Mouse (Mus musculus) kidney, postnatal 10 days (tissue): ENCODE measurements around the gene Lemd1.

Experiments used
- DNase-seq: peaks from one replicate; pipeline ENCODE4 v3.0.0; 2021; ENCODE audit warnings: mixed read lengths

Gene Lemd1

GRCm38 (mm10) chr1:132165859-132166258 is 25.4 kb upstream of the Lemd1 start:
- no peak for DNase-seq

DNA sequence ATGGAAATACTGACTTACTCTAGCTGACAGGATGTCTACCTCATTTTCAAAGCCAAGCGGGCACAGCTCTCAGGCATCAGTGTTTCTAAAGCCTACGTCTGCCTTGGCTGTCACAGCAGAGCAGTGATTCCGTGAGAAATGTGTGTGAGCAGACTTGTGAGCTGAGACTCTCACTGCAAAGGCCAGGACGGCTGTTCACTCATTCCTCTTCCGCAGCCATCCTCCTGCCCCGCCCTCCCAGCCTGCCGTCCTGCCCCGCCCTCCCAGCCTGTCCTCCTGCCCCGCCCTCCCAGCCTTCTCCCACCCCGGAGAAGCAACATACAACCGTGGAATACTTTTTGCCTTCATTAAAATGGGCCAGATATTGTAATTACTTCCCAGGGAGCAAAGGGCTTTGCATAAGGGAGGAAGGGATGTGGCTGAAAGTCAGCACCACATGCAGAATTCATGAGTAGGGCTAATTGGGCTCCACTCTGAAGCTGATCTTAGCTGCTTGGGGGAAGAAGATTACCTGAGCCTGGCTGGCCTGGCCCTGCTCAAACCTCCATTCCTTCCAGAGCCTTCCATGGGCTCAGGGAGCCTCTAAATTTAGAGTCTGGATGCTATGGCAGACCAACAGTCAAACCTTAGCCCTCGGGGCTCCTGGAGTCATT is 23.0 kb upstream of the Lemd1 start:
- DNase-seq, result peak; percentile 70

DNA sequence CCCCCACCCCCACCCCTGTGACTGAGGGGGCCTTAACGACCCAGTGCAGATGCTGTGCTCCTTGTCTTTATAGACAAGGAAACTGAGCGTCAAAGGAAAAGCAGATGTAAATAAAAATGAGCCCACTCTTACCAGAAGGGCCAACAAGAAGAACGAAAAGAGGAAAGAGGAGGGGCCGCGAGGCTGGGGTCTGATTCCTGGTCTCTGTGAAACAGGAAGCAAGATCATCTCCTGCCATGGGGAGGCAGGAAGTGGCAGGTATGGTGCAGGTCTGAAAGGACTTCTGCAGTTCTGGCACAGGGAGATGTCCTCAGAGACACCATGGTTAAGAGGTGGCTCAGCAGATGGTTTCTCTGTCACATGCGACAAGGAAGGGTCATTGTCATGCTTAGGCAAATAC is 20.5 kb upstream of the Lemd1 start:
- no peak for DNase-seq

DNA sequence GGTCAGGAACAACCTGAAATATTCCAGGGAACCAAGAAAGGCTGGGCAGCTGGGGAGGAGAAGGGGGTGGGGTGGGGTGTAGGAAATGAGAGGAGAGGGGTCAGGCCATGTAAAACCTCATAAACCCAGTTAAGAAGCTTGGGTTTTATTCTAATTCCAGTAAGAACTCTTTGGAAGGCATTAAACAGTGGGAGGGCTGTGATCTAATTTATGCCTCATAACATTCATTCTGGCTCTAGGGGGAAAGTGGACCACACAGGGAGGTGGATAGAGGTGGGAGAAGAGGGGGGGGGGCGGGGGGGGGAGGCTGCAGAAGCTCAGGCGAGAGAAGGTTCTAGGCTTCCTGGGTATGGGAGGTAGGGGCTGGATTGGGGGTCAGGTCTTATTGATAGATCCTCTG is 19.6 kb upstream of the Lemd1 start:
- no peak for DNase-seq

GRCm38 (mm10) chr1:132186303-132186702 is 4.9 kb upstream of the Lemd1 start:
- DNase-seq, result no peak

DNA sequence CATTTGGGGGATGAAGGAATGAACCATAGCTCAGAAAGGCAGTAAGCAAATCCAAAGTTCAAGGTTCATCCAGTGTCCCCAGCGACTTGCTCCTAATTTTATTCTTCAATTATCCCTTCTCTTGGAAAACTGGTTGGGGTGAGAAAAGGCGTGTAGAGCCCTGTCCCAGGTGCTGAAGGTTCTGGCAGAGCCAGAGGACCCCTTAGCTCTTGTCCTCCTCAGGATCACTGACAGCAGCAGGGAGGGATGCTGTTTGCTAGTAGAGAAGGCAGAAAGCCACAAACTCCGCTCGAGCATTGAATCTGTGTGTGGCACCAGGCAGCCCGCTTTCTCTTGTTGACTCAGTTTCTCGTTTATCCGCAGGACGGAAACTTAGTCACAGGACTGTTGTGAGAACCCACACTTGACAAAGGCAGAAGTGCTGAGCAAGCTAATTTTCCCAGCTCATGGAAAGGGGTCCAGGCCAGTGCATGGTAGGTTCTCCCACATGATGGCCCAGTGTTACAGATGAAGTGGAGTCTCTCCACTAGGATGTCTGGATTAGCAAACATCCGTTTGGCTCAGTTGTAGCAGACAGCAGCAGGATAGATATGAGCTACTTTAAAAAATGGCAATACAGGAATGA is 2.7 kb upstream of the Lemd1 start:
- DNase-seq, result peak; percentile 39

GRCm38 (mm10) chr1:132189231-132189630 is 2.0 kb upstream of the Lemd1 start:
- no peak for DNase-seq

DNA sequence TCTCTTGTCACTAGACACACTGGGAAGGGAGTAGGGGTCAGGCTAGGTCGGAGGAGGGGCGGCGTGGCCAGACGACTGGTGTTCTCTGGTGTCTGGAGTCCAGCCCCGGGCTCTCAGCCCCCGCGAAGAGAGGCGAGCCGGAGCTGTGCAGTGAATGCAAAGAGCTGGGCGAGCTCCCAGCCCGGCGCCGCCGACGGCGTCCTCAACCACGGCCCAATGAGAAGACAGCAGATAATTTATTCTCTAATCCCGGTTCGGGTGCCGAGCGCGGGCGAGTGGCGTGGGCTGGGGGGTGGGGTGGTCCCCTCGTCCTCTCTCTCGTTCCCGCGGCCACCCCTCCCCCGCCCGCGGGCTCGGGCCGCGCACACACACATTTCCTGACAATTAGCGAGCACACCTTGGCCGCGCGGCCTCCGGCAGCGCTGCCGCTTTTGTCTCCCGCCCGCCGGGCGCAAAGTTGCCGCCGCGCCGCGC is 1.2 kb upstream of the Lemd1 start:
- peak; percentile 62 for DNase-seq

DNA sequence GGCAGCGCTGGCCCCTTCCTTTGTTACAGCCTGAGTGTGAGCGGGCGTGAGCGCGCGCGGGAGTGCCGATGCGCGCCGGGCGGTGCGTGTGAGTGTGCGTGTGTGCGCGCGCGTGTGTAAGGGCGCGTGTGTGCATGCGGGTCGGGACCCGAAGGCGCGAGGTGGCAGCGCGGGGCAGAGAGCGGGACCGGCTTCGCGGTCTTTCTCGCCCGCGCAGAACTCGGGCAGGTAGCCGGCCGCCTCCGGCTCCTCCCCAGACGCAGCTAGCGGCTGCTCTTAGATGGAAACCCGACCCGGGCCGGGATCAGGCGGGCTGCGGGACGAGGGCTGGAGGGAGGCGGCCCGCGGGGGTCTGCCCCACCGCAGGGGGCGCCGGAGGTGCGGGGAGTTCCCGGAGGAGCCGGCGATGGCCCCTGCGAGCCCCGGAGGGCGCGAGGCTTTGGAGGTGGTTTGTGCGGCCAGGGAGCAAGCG is 574 bp upstream of the Lemd1 start:
- DNase-seq, result peak; percentile 40

- DNase-seq, result peak; percentile 41
Measured at GRCm38 (mm10) chr1:132191786-132192680, 802 bp downstream of the Lemd1 start.

DNA sequence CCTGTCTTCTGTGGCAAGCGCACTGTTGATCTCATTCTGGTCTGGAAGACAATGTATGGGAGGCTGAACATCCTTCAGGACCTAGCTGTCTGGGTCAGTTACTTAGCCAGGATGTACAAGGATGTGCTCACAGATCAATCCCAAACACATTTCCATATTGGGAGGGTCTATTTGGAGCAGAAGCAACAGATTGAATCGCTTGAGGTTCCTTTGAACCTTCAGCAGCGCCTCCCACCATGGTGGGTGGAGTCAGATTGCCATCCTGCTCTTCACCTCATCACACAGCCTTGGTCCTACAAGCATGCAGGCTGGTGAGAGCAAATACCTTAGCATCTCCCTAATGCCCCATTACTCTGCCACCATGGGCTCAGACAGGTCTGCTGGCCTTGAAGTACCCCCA is 2.6 kb downstream of the Lemd1 start:
- no peak for DNase-seq

- no peak for DNase-seq
Measured at GRCm38 (mm10) chr1:132194624-132195023, 3.4 kb downstream of the Lemd1 start.

GRCm38 (mm10) chr1:132195100-132195499 is 3.9 kb downstream of the Lemd1 start:
- DNase-seq, result no peak

DNA sequence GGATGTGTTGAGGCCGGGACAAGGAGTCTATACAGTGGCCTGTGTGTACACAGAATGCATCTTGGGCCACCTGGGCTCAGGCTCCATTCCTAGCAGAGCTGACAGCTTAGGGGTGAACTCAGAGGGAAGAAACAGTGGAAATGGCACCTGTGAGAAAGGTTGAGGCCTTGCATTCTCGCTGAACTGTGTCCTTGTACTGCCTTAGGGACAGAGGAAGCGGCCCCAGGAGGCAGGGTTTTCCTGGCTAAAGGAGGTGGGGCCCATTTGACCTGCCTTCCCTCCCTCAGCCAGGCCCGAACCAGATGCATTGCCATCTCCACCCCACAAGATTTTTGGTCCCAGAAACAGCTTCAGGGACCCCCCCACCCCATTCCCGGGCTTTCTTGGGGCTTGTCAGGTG is 4.5 kb downstream of the Lemd1 start:
- no peak for DNase-seq

DNA sequence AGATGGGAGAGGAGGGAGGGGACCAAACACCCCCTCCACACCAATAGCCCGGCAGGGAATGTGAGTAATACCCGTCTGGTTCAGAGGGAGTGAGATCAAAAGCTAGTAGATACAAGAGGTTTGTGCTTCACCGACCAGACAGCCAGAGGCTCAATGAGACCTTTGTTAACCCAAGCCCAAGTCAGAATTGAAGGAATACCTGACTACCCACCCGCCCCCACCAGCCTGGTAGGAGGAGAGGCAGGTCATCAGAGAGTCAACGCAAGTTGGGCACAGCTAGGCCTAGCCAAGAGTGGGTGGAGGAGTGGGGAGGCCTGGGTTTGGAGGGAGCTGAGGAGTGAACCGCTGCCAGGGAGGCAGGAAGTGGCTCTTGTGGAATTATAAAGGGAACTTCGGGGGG is 5.1 kb downstream of the Lemd1 start:
- DNase-seq, result no peak

DNA sequence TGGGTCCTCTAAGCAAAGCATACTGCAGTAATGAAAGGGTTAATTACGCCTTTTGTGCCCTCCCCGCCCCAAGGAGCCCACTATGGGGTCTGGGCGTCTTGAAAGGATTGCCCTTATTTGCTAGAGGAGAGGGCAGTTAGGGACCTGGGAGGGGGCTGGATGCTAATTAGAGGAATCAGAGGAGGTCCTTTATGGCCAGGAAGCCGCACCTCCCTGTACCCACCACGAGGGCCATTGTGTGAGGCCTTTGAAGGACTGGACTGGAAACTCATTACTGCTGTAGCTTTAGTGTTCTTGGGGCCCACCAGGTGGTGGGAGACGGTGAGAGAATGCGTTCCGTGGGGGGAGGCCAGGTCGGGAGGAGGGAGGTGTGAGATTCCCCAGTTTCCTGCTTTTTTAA is 6.4 kb downstream of the Lemd1 start:
- no peak for DNase-seq

DNA sequence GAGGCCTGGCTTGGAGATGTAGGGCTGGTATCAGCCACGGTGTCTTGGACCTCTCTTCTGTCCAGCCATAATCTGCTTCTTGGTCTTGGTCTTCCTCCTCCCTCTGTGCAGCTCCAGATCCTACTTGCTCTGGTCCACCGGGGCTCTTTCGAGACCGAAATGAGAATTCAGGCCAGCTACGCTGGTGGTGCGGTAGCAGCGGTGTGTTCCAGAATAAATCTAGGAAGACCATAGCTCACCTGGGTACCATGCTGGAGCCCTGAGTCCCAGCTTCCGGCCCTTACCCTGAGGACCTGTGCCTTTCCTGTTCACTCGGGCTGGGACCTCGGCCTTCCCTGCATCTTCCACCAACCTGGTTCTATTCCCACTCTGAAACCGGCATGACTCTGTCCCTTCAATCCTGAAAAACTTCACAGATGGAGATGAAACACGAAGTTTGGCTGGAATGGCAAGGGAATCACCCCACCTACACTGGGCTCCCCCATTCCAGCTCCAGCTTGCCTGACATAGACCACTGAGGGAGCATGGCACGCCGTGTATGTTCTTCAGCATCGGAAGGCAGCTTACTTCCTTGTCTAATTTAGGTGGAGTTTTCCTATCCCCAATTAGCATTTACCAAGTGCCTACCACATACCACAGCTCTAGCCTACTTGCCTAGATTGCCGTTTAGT is 7.3 kb downstream of the Lemd1 start:
- no peak for DNase-seq

- DNase-seq, result no peak
Measured at GRCm38 (mm10) chr1:132199244-132199643, 8.0 kb downstream of the Lemd1 start.

DNA sequence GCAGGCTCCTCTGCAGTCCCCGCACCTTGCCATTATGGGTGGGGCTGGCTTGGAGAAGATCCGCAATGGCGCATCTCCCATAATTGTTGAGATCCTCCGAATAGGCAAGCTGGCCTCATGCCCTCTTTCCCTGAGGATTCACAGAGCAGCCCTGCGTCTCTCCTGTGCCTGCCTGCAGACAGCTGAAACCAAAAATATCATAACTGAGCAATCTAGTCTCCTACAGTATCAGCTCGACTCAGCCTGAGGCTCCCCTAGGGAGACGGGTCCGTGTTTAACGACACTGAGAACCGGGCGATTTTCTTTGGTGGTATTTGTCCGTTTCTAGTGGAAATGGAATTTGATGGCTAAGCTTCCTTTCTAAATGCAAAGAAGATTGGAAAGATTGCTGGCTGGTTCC is 8.7 kb downstream of the Lemd1 start:
- DNase-seq, result no peak

DNA sequence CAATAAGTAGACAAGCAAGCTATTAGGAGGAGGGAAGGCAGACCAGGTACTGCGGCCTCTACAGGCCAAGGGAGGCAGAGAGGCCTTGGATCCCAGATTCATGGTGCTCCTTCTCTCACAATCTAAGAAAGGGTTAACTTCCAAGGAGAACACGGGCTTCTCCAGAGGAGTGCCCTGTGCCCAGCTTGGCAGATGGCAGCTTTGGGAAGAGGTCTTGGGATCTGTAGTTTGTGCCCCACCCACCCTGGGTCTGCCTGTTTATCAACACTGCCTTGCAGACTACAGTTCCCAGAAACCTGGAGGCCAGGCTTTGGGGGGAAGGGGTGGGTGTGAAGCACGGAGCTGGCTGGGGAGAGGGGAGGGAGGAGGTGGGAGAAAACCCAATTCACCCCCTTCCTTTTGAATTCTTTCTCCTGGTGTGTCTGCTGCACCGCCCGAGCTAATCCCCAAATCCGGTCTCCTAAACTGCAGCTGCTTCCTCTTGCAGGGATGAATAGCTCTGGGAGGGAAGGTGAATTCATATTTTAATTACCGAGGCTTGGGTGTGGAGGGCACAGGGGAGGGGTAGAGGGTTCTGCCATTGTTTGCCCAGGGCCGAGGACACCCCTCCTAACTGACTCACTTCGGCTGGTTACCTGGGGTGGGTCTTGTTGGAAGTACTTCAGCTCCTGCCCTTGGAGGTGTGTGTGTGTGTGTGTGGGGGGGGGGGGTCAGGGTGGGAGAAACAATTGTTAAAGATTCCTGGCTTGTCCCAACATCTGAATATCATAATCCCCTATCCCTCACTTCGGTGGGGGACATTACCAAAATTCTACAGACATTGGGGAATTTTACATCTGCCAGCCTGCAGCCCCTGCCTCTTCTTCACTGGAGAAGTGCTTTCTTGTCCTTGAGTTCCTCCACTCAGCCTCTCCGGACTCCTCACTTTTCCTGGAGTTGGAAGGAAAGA is 9.6 kb downstream of the Lemd1 start:
- DNase-seq, result no peak

DNA sequence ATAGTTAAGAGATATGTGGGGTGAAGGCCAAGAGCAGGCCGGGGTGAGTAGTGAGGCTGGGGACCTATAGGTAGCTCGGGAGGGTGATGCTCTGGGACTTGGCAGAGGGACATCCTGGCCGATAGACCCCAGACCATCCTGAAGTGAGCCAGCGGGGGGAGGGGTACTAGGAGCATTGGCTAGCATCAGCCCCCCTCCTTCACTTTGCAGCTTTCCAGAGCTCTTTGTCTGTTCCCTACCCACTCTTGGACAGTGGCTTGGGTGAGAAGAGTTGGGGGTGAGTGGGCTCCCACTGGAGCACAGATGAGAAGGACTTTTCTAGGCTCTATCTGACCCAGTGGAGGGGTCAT is 10.3 kb downstream of the Lemd1 start:
- no peak for DNase-seq

DNA sequence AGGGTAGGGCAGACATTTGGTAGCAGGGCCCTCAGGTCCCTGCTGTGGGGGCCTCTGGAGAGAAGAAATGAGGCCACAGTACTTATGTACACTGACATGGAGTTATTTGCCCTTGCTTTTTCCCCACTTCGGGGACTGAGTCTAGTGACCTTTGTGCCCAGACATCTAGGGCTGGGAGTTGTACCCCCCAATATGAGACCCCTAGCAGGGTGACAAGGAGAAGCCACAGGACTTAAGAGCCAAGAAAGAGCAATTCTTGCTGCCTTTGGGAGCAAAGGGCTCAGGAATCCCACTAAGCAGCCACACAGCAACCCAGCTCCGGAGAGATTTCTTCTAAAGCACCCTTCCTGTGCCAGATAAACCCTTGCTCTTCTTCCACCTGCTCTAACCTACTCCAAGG is 10.7 kb downstream of the Lemd1 start:
- no peak for DNase-seq
